Mouse (Mus musculus): ENCODE results near the gene Rictor. TPM values are rescaled to one million over a fixed set of nuclear protein-coding genes. Genes with fewer than 3 reads are reported as not detected.
"Not testable (repeated sequence)": the region's sequence is repeated elsewhere in the genome, so short reads cannot be mapped to it uniquely, and the experiment has no call there.

The Rictor gene
- polyA plus RNA-seq, 1 experiment from 2014 or later: 35.5 TPM

DNA sequence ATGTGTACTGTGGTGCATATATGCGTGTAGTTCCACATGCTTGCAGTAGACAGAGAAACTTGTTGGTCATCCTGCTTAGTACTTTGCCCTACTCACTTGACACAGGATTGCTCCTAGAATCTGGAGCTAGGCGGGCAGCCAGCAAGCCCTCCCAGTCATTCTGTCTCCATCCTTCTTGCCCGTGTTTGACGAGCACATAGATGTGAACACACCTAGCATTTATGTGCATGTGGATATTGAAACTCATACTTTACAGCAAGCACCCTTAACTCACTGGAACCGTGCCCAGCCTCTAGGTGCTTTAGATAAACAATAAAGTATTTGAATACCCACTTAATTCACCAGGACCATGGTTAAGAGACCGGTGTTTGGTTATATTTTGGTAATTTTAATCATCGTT is 81.8 kb downstream of the Rictor start:
- Histone ChIP-seq H3K4me1 (ENCODE audit: insufficient read depth, low read depth, low read length) (no peaks in the 10 kb centered on the region), H3K27ac (ENCODE audit: low read length) (no peak overlapping the region), H3K9ac (replicated peaks; ENCODE audit: low read depth) (no peak overlapping the region), H3K36me3 (ENCODE audit: insufficient read depth, low read length) (peaks cover 68% of the 10 kb centered on the region), H3K4me3 (ENCODE audit: low read depth, low read length) (no peak overlapping the region), H3K4me2 (replicated peaks; ENCODE audit: low read depth, low read length) (no peak overlapping the region), H3K27me3 (replicated peaks; ENCODE audit: insufficient read depth, low read length) (no peaks in the 10 kb centered on the region), H3K9me3 (ENCODE audit: low read length) (no peaks in the 10 kb centered on the region)
- ATAC-seq (peak; percentile 49; the same call in 1 of the 2 replicates), DNase-seq (ENCODE audit: low spot score) (peak; percentile 49)
- 53% methylated on average over 7 of the region's 7 CpGs for WGBS
- TF ChIP-seq EP300 (IDR thresholded peaks at IDR 0.05): no peak
- no peak for TF ChIP-seq CTCF (IDR thresholded peaks at IDR 0.05)

DNA sequence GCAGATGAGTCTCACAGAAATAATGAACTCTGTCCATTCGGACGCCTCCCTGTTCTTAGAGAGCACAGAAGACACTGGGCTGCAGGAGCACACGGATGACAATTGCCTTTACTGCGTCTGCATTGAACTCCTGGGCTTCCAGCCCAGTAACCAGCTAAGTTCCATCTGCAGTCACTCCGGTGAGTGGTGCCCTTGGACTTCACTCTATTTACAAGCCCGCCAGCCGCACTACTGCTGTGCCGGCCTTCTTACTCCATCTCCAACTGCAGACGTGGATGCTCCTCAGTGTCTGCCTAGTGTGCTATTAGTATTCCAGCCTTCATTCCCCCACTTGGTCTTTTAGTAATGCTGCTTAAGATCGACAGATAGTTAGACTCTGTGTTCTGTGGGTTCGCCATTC is 83.5 kb downstream of the Rictor start:
- peak; percentile 60 for ATAC-seq
- no peak overlapping the region for H3K9ac ChIP-seq (replicated peaks; ENCODE audit: low read depth)
- no peak overlapping the region for H3K27ac ChIP-seq (ENCODE audit: low read length)
- H3K9me3 ChIP-seq (ENCODE audit: low read length): no peaks in the 10 kb centered on the region
- no peaks in the 10 kb centered on the region for H3K27me3 ChIP-seq (replicated peaks; ENCODE audit: insufficient read depth, low read length)
- H3K4me3 ChIP-seq (ENCODE audit: low read depth, low read length): no peak overlapping the region
- H3K4me2 ChIP-seq (replicated peaks; ENCODE audit: low read depth, low read length): no peak overlapping the region
- DNase-seq (ENCODE audit: low spot score): peak; percentile 45
- WGBS: 74% methylated on average over 11 of the region's 11 CpGs
- peaks cover 69% of the 10 kb centered on the region for H3K36me3 ChIP-seq (ENCODE audit: insufficient read depth, low read length)
- no peaks in the 10 kb centered on the region for H3K4me1 ChIP-seq (ENCODE audit: insufficient read depth, low read depth, low read length)
- TF ChIP-seq EP300 (IDR thresholded peaks at IDR 0.05) (no peak), CTCF (IDR thresholded peaks at IDR 0.05) (no peak)

DNA sequence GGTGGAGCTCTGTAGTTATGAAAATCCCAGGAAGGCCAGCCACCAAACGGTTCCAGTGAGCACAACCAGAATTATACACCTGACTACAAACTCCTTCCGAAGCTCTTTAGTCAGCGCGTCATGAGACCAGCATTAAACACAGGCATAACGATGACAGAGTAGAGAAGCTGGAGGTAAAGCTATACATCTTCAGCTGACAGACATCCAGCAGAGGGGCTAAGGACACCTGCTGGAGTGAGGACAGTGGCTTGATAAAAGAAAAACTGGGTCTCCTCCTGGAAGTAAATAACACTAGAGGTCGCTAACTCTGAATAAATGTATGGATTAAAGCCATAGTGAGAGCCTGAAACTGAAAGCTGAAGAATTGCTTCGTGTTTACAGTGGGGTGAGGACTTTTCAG is 84.7 kb downstream of the Rictor start:
- DNase-seq (ENCODE audit: low spot score) (no peak), ATAC-seq (no peak)
- H3K4me3 ChIP-seq (ENCODE audit: low read depth, low read length): no peak overlapping the region
- no peak overlapping the region for H3K4me2 ChIP-seq (replicated peaks; ENCODE audit: low read depth, low read length)
- WGBS: 74% methylated on average over 7 of the region's 7 CpGs
- H3K36me3 ChIP-seq (ENCODE audit: insufficient read depth, low read length): peaks cover 63% of the 10 kb centered on the region
- H3K9ac ChIP-seq (replicated peaks; ENCODE audit: low read depth): no peak overlapping the region
- TF ChIP-seq EP300 (IDR thresholded peaks at IDR 0.05) (no peak), CTCF (IDR thresholded peaks at IDR 0.05) (no peak; the same call in 1 of the 2 replicates)
- no peaks in the 10 kb centered on the region for H3K9me3 ChIP-seq (ENCODE audit: low read length)
- no peaks in the 10 kb centered on the region for H3K4me1 ChIP-seq (ENCODE audit: insufficient read depth, low read depth, low read length)
- H3K27me3 ChIP-seq (replicated peaks; ENCODE audit: insufficient read depth, low read length): no peaks in the 10 kb centered on the region
- no peak overlapping the region for H3K27ac ChIP-seq (ENCODE audit: low read length)

DNA sequence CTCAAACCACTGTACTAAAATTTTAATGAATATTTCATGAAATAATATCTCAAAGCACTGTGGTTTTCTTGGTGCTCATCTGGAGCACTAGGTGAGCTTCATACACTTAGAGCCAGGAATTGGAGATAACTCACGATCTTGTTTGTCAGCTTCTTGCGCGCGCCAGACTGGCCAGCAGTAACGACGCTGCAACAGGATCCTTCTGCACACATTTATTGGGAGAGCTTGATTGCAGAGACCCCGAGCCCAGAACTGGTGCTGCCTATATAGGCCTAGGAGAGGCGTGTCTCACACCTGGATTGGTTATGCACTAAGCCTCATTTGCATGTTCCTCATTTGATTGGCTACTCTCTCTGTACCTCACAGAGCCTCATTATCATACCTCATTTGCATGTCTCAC is 93.0 kb downstream of the Rictor start:
- H3K36me3 ChIP-seq (ENCODE audit: insufficient read depth, low read length): peaks cover 11% of the 10 kb centered on the region
- DNase-seq (ENCODE audit: low spot score); ATAC-seq; H3K4me3 ChIP-seq (ENCODE audit: low read depth, low read length); H3K27ac ChIP-seq (ENCODE audit: low read length); H3K27me3 ChIP-seq (replicated peaks; ENCODE audit: insufficient read depth, low read length); H3K4me2 ChIP-seq (replicated peaks; ENCODE audit: low read depth, low read length); H3K9ac ChIP-seq (replicated peaks; ENCODE audit: low read depth); H3K9me3 ChIP-seq (ENCODE audit: low read length); H3K4me1 ChIP-seq (ENCODE audit: insufficient read depth, low read depth, low read length): not testable (repeated sequence)
- 96% methylated on average over 8 of the region's 8 CpGs for WGBS

DNA sequence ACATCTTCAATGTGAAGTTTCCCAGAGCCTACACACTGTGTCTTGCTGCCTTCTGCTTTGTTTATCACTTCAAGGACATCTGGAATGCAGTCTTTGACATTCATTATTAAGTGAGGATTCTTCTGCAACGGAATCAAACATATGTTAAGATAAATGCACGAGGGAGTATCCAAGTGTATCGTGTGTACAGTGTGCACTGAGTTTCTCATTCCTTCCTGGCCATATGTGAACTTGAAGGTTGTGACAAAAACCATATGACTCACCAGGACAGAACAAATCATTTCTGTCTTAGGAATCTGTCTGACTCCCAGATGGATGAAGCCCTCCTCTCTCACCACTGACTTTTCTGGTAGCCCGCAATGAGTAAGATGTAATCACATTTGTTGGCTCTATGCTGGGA is 107.6 kb downstream of the Rictor start:
- Histone ChIP-seq H3K4me2 (replicated peaks; ENCODE audit: low read depth, low read length) (no peak overlapping the region), H3K9me3 (ENCODE audit: low read length) (no peaks in the 10 kb centered on the region), H3K4me1 (ENCODE audit: insufficient read depth, low read depth, low read length) (no peaks in the 10 kb centered on the region), H3K36me3 (ENCODE audit: insufficient read depth, low read length) (peaks cover 5% of the 10 kb centered on the region; the same call in 1 of the 2 replicates), H3K27me3 (replicated peaks; ENCODE audit: insufficient read depth, low read length) (no peaks in the 10 kb centered on the region), H3K27ac (ENCODE audit: low read length) (no peak overlapping the region), H3K4me3 (ENCODE audit: low read depth, low read length) (no peak overlapping the region), H3K9ac (replicated peaks; ENCODE audit: low read depth) (no peak overlapping the region)
- TF ChIP-seq EP300 (IDR thresholded peaks at IDR 0.05) (no peak), CTCF (IDR thresholded peaks at IDR 0.05) (no peak)
- DNase-seq (ENCODE audit: low spot score): no peak
- WGBS: 54% methylated on average over 4 of the region's 4 CpGs
- ATAC-seq: no peak

DNA sequence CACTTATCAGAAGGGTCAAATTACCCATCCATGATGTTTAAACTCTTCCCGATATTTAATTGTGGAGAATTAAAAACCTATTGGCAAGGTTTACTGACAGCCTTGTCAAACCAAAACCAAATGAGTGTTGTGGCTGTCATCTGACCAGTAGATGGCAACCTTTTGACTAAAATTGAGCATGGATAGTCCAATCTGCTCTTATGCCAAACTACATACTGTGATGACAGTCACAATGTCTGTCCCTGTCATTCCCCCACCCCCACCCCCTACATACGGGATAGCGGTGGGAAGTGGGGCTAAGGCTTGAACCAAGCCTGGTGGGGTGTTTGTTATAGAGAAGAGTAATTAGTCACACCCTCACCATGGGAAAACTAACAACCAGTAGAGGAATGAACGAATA is 132.0 kb downstream of the Rictor start:
- Histone ChIP-seq H3K4me1 (ENCODE audit: insufficient read depth, low read depth, low read length) (no peaks in the 10 kb centered on the region), H3K4me3 (ENCODE audit: low read depth, low read length) (no peak overlapping the region), H3K9ac (replicated peaks; ENCODE audit: low read depth) (no peak overlapping the region), H3K4me2 (replicated peaks; ENCODE audit: low read depth, low read length) (no peak overlapping the region), H3K27me3 (replicated peaks; ENCODE audit: insufficient read depth, low read length) (no peaks in the 10 kb centered on the region), H3K27ac (ENCODE audit: low read length) (no peak overlapping the region), H3K36me3 (ENCODE audit: insufficient read depth, low read length) (no peaks in the 10 kb centered on the region), H3K9me3 (ENCODE audit: low read length) (no peaks in the 10 kb centered on the region)
- no peak for ATAC-seq
- peak; percentile 74 for DNase-seq (ENCODE audit: low spot score)
- WGBS: 40% methylated on average over 4 of the region's 4 CpGs
- TF ChIP-seq EP300 (IDR thresholded peaks at IDR 0.05) (no peak), CTCF (IDR thresholded peaks at IDR 0.05) (peak; percentile 73)

DNA sequence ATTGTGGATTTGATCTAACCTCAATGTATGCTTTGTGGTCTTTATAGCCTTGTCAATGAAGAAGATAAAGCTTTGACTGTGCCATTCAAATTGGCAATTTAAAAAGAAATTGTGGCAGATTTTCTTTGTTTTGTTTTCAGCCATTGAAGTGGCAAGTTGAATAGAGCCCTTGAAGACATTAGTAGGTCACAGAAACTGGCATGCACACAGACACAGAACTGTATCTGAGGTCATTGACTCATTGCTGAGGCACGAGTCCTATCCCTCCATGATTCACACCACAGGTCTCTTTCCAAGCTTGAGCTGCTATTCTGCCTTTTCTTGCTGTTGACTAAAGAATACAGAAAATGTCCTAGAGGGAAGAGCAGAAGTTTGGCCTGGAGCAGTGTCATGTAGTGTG is 141.7 kb downstream of the Rictor start:
- Histone ChIP-seq H3K36me3 (ENCODE audit: insufficient read depth, low read length) (peaks cover 3% of the 10 kb centered on the region; the same call in 1 of the 2 replicates), H3K27ac (ENCODE audit: low read length) (no peak overlapping the region), H3K4me1 (ENCODE audit: insufficient read depth, low read depth, low read length) (no peaks in the 10 kb centered on the region), H3K4me3 (ENCODE audit: low read depth, low read length) (no peak overlapping the region), H3K9ac (replicated peaks; ENCODE audit: low read depth) (no peak overlapping the region), H3K27me3 (replicated peaks; ENCODE audit: insufficient read depth, low read length) (no peaks in the 10 kb centered on the region), H3K4me2 (replicated peaks; ENCODE audit: low read depth, low read length) (no peak overlapping the region), H3K9me3 (ENCODE audit: low read length) (no peaks in the 10 kb centered on the region)
- ATAC-seq (no peak), DNase-seq (ENCODE audit: low spot score) (no peak)
- TF ChIP-seq CTCF (IDR thresholded peaks at IDR 0.05) (no peak), EP300 (IDR thresholded peaks at IDR 0.05) (no peak)
- 70% methylated on average over 1 of the region's 1 CpGs for WGBS

Other genes starting within 250 kb of the Rictor start
- gene Fyb, start 185.5 kb upstream of the Rictor start, polyA plus RNA-seq (2015; fragmentation: Nextera tagmentation; extraction: Ambion mirVana): 7.5 TPM in 2 replicates
- 8.2 and 13.4 TPM in 2 replicates for gene Osmr, start 166.6 kb downstream of the Rictor start, polyA plus RNA-seq (2015; fragmentation: Nextera tagmentation; extraction: Ambion mirVana)

Data from lung, postnatal 0 days (tissue).